Mouse (Mus musculus) stomach, embryonic 16.5 days (tissue): ENCODE data around the gene Nop56. TPM values are rescaled to one million over a fixed set of nuclear protein-coding genes. Genes with fewer than 3 reads are reported as not detected.

Experiments
- ATAC-seq: fragments of 200-750 bp; cut with Nextera tagmentation; 2 replicates; pipeline ENCODE4 v1.8.0; 2017; ENCODE audit warnings: moderate number of reproducible peaks, moderate TSS enrichment; ENCODE audit not compliant: insufficient read depth, low FRiP score
- H3K27ac ChIP-seq: fragments of 300-500 bp; sonication (generic); 2 replicates; pipeline ENCODE4 v1.5.1; 2014; ENCODE audit warnings: low read length
- H3K27me3 ChIP-seq: fragments of 300-500 bp; sonication (generic); 2 replicates; pipeline ENCODE4 v1.6.1; 2014; ENCODE audit warnings: low read length, control low read depth, mixed read lengths; ENCODE audit not compliant: control insufficient read depth, insufficient read depth
- H3K36me3 ChIP-seq: fragments of 300-500 bp; sonication (generic); 2 replicates; pipeline ENCODE4 v1.6.1; 2014; ENCODE audit warnings: low read length; ENCODE audit not compliant: control insufficient read depth, insufficient read depth
- H3K4me1 ChIP-seq: fragments of 300-500 bp; sonication (generic); 2 replicates; pipeline ENCODE4 v1.6.1; 2014; ENCODE audit warnings: low read length, control low read depth, mixed read lengths; ENCODE audit not compliant: control insufficient read depth, insufficient read depth
- H3K4me2 ChIP-seq: fragments of 300-500 bp; sonication (generic); 2 replicates; pipeline ENCODE4 v1.6.1; 2014; ENCODE audit warnings: low read depth, low read length, mixed read lengths
- H3K4me3 ChIP-seq: fragments of 300-500 bp; sonication (generic); replicated peaks from 2 replicates; pipeline ENCODE4 v1.5.1; 2014; ENCODE audit warnings: mild to moderate bottlenecking, low read length
- H3K9ac ChIP-seq: fragments of 300-500 bp; sonication (generic); 2 replicates; pipeline ENCODE4 v1.6.1; 2014; ENCODE audit warnings: low read length
- H3K9me3 ChIP-seq: fragments of 300-500 bp; sonication (generic); replicated peaks from 2 replicates; pipeline ENCODE4 v1.6.1; 2016; ENCODE audit warnings: low read length, control low read depth; ENCODE audit not compliant: control insufficient read depth
- WGBS: fragments of 180-500 bp; shearing (Covaris S2); extraction: QIAGEN DNeasy Blood & Tissue Kit; methylation state at CpG from one replicate; pipeline ENCODE4 v1.1.7; 2014; 5-methylcytosine and 5-hydroxymethylcytosine counted together
- polyA plus RNA-seq: library from polyadenylated mRNA; unstranded; fragments of >200 nt; fragmentation: Nextera tagmentation; extraction: Ambion mirVana; gene quantifications from 2 replicates; pipeline ENCODE4 v1.2.1, GENCODE M21; 2015

Gene Nop56
- polyA plus RNA-seq, 1 experiment from 2014 or later = 221 TPM

- H3K27ac ChIP-seq = no peak overlapping the region
- no peaks in the 10 kb centered on the region for H3K4me1 ChIP-seq
- 80% methylated on average over 1 of the region's 1 CpGs for WGBS
- no peaks in the 10 kb centered on the region for H3K9me3 ChIP-seq
- no peaks in the 10 kb centered on the region for H3K36me3 ChIP-seq
- no peak overlapping the region for H3K4me2 ChIP-seq
- no peak overlapping the region for H3K9ac ChIP-seq
- H3K27me3 ChIP-seq = no peaks in the 10 kb centered on the region
- H3K4me3 ChIP-seq = no peak overlapping the region
- no peak for ATAC-seq
These were observed 52.8 kb downstream of the Nop56 start for GRCm38 (mm10) chr2:130327057-130327456.

Other genes starting within 250 kb of the Nop56 start
- gene Tgm6, start 162.0 kb upstream of the Nop56 start, polyA plus RNA-seq = not detected in 2 replicates
- 475 and 486 TPM in 2 replicates for gene Snrpb, start 95.0 kb upstream of the Nop56 start, polyA plus RNA-seq
- gene Tmc2, start 79.2 kb upstream of the Nop56 start, polyA plus RNA-seq = not detected in 2 replicates
- 185 and 187 TPM in 2 replicates for gene Idh3b, start 10.1 kb downstream of the Nop56 start, polyA plus RNA-seq
- 1.4 and 2.1 TPM in 2 replicates for gene Ebf4, start 20.7 kb downstream of the Nop56 start, polyA plus RNA-seq
- gene Cpxm1, start 123.1 kb downstream of the Nop56 start, polyA plus RNA-seq = 53.5 and 56.4 TPM in 2 replicates
- not detected in 2 replicates for gene Gm28372, start 130.8 kb downstream of the Nop56 start, polyA plus RNA-seq
- not detected in 2 replicates for gene 1700020A23Rik, start 130.8 kb downstream of the Nop56 start, polyA plus RNA-seq
- gene Tmem239, start 132.0 kb downstream of the Nop56 start, polyA plus RNA-seq = not detected in 2 replicates
- 83.2 and 93.8 TPM in 2 replicates for gene Vps16, start 149.9 kb downstream of the Nop56 start, polyA plus RNA-seq
- 16.1 and 16.4 TPM in 2 replicates for gene Pced1a, start 150.3 kb downstream of the Nop56 start, polyA plus RNA-seq
- 68.4 and 70.8 TPM in 2 replicates for gene Ptpra, start 175.8 kb downstream of the Nop56 start, polyA plus RNA-seq